Mouse (Mus musculus) olfactory bulb, adult 2 months (tissue): ENCODE data around the gene Zc3h12b.

Experiments
- CTCF ChIP-seq: fragments of 200-500 bp; IDR thresholded peaks from 2 replicates; pipeline ENCODE4 v1.5.1; 2012; ENCODE audit warnings: low read depth, mild to moderate bottlenecking, low read length, moderate library complexity; ENCODE audit not compliant: insufficient read depth
- POLR2A ChIP-seq: fragments of 200-500 bp; IDR thresholded peaks from 2 replicates; pipeline ENCODE4 v1.6.1; 2012; ENCODE audit warnings: mild to moderate bottlenecking, low read depth, low read length, moderate library complexity; ENCODE audit not compliant: insufficient read depth

GRCm38 (mm10) chrX:95950776-95951175 lies 239.3 kb downstream of the Zc3h12b start:
- TF ChIP-seq CTCF (no peak), POLR2A (no peak)
